Mouse (Mus musculus): ENCODE data around the gene Fnbp1. TPM values are rescaled to one million over a fixed set of nuclear protein-coding genes. Genes with fewer than 3 reads are reported as not detected.
"Not testable (repeated sequence)": the region's sequence is repeated elsewhere in the genome, so short reads cannot be mapped to it uniquely, and the experiment has no call there.

Fnbp1 gene
- polyA plus RNA-seq, 1 experiment from 2014 or later, result 11.5 TPM

GRCm38 (mm10) chr2:31172536-31172935 lies 30.7 kb upstream of the Fnbp1 start:
- 87% methylated on average over 5 of the region's 5 CpGs for WGBS
- Histone ChIP-seq H3K9ac (ENCODE audit: low read length) (no peak overlapping the region), H3K4me3 (ENCODE audit: low read depth, low read length) (no peak overlapping the region), H3K4me2 (no peak overlapping the region), H3K36me3 (ENCODE audit: control insufficient read depth, insufficient read depth, low read length) (peaks cover 26% of the 10 kb centered on the region), H3K27me3 (ENCODE audit: control insufficient read depth, insufficient read depth, low read length) (no peaks in the 10 kb centered on the region), H3K9me3 (ENCODE audit: control insufficient read depth, low read length) (no peaks in the 10 kb centered on the region), H3K27ac (ENCODE audit: low read depth, low read length) (no peak overlapping the region), H3K4me1 (ENCODE audit: control insufficient read depth, insufficient read depth, low read length) (no peaks in the 10 kb centered on the region)
- no peak for DNase-seq (ENCODE audit: low spot score, missing footprints)
- ATAC-seq (ENCODE audit: low FRiP score), result no peak

DNA sequence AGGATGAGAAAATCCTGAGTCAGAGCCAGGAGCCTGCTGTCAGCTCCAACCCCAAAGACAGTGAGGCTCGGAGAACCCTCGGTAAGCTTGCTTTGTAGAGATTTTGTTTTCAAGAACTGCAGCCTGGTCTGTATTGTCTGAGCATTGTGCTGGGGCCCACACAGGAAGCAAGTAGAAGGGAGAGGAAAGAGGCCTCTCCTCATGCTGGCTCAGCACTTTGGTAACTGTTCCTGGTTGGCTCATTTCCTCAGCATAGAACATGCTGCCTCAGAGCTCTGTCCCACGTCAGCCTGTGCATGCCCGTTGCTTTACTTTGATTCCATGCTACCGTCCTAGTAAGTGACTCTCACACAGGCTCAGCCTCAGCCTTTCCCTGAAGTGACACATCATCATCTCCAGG lies 30.2 kb upstream of the Fnbp1 start:
- Histone ChIP-seq H3K9ac (ENCODE audit: low read length) (no peak overlapping the region), H3K9me3 (ENCODE audit: control insufficient read depth, low read length) (no peaks in the 10 kb centered on the region), H3K36me3 (ENCODE audit: control insufficient read depth, insufficient read depth, low read length) (peaks cover 25% of the 10 kb centered on the region), H3K27me3 (ENCODE audit: control insufficient read depth, insufficient read depth, low read length) (no peaks in the 10 kb centered on the region), H3K4me2 (no peak overlapping the region), H3K4me3 (ENCODE audit: low read depth, low read length) (no peak overlapping the region), H3K4me1 (ENCODE audit: control insufficient read depth, insufficient read depth, low read length) (no peaks in the 10 kb centered on the region), H3K27ac (ENCODE audit: low read depth, low read length) (no peak overlapping the region)
- ATAC-seq (ENCODE audit: low FRiP score) (no peak), DNase-seq (ENCODE audit: low spot score, missing footprints) (no peak)
- 88% methylated on average over 5 of the region's 5 CpGs for WGBS

- H3K27ac ChIP-seq (ENCODE audit: low read depth, low read length), result no peak overlapping the region
- DNase-seq (ENCODE audit: low spot score, missing footprints) (no peak), ATAC-seq (ENCODE audit: low FRiP score) (no peak)
- no peaks in the 10 kb centered on the region for H3K4me1 ChIP-seq (ENCODE audit: control insufficient read depth, insufficient read depth, low read length)
- no peaks in the 10 kb centered on the region for H3K27me3 ChIP-seq (ENCODE audit: control insufficient read depth, insufficient read depth, low read length)
- 88% methylated on average over 6 of the region's 6 CpGs for WGBS
- no peak overlapping the region for H3K4me3 ChIP-seq (ENCODE audit: low read depth, low read length)
- no peaks in the 10 kb centered on the region for H3K9me3 ChIP-seq (ENCODE audit: control insufficient read depth, low read length)
- H3K36me3 ChIP-seq (ENCODE audit: control insufficient read depth, insufficient read depth, low read length), result peaks cover 20% of the 10 kb centered on the region
- H3K4me2 ChIP-seq, result no peak overlapping the region
- H3K9ac ChIP-seq (ENCODE audit: low read length), result no peak overlapping the region
Observed at GRCm38 (mm10) chr2:31170164-31170563, 28.4 kb upstream of the Fnbp1 start.

GRCm38 (mm10) chr2:31169001-31169400 lies 27.2 kb upstream of the Fnbp1 start:
- Histone ChIP-seq H3K36me3 (ENCODE audit: control insufficient read depth, insufficient read depth, low read length) (peaks cover 18% of the 10 kb centered on the region), H3K4me2 (no peak overlapping the region), H3K27me3 (ENCODE audit: control insufficient read depth, insufficient read depth, low read length) (no peaks in the 10 kb centered on the region), H3K4me3 (ENCODE audit: low read depth, low read length) (no peak overlapping the region), H3K9me3 (ENCODE audit: control insufficient read depth, low read length) (no peaks in the 10 kb centered on the region), H3K9ac (ENCODE audit: low read length) (no peak overlapping the region), H3K4me1 (ENCODE audit: control insufficient read depth, insufficient read depth, low read length) (0 out of 2 replicates have a peak, but pooled peaks cover 3% of the 10 kb centered on the region), H3K27ac (ENCODE audit: low read depth, low read length) (no peak overlapping the region)
- DNase-seq (ENCODE audit: low spot score, missing footprints) (no peak), ATAC-seq (ENCODE audit: low FRiP score) (no peak)
- WGBS, result 86% methylated on average over 10 of the region's 10 CpGs

DNA sequence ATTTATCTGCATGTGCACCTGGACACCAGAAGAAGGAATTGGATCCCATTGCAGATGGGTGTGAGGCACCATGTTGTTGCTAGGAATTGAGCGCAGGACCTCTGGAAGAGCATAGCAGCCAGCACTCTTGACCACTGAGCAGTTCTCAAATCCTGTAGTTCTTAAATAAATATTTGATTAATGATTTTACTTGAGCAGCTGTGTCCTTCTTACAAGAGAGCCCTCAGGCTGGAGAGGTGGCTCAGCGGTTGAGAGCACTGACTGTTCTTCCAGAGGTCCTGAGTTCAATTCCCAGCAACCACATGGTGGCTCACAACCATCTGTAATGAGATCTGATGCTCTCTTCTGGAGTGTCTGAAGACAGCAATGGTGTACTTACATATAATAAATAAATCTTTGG lies 25.8 kb upstream of the Fnbp1 start:
- H3K9ac ChIP-seq (ENCODE audit: low read length); H3K4me1 ChIP-seq (ENCODE audit: control insufficient read depth, insufficient read depth, low read length); H3K27ac ChIP-seq (ENCODE audit: low read depth, low read length); ATAC-seq (ENCODE audit: low FRiP score); H3K27me3 ChIP-seq (ENCODE audit: control insufficient read depth, insufficient read depth, low read length); DNase-seq (ENCODE audit: low spot score, missing footprints); H3K4me3 ChIP-seq (ENCODE audit: low read depth, low read length); H3K9me3 ChIP-seq (ENCODE audit: control insufficient read depth, low read length); H3K4me2 ChIP-seq: not testable (repeated sequence)
- H3K36me3 ChIP-seq (ENCODE audit: control insufficient read depth, insufficient read depth, low read length), result peaks cover 14% of the 10 kb centered on the region
- 94% methylated on average over 2 of the region's 2 CpGs for WGBS

DNA sequence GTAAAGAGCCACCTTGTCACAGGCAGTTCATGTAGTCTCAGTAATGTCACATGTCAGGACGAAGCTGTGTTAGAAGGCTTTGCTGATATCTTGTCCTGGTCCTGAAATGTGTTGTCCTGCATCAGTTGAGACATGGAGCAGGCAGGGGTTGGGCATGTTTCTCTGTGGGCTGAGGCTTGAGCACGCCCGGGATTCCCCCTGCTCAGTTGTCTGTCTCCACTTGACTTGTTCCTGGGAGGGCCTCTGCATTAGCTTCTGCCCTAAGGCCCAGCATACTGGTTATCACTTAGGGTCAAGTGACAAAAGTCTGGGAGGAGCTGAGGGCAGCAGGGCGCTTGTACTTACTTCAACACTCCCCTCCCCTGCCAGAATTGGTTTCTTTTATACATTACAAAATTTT lies 23.7 kb upstream of the Fnbp1 start:
- no peak overlapping the region for H3K4me3 ChIP-seq (ENCODE audit: low read depth, low read length)
- 0 out of 2 replicates have a peak, but pooled peaks cover 3% of the 10 kb centered on the region for H3K4me1 ChIP-seq (ENCODE audit: control insufficient read depth, insufficient read depth, low read length)
- no peak for ATAC-seq (ENCODE audit: low FRiP score)

GRCm38 (mm10) chr2:31164841-31165455 lies 23.1 kb upstream of the Fnbp1 start:
- Histone ChIP-seq H3K9me3 (ENCODE audit: control insufficient read depth, low read length) (no peaks in the 10 kb centered on the region), H3K9ac (ENCODE audit: low read length) (no peak overlapping the region), H3K4me1 (ENCODE audit: control insufficient read depth, insufficient read depth, low read length) (0 out of 2 replicates have a peak, but pooled peaks cover 3% of the 10 kb centered on the region), H3K4me2 (no peak overlapping the region), H3K36me3 (ENCODE audit: control insufficient read depth, insufficient read depth, low read length) (peaks cover 9% of the 10 kb centered on the region), H3K27ac (ENCODE audit: low read depth, low read length) (no peak overlapping the region), H3K4me3 (ENCODE audit: low read depth, low read length) (no peak overlapping the region), H3K27me3 (ENCODE audit: control insufficient read depth, insufficient read depth, low read length) (no peaks in the 10 kb centered on the region)
- ATAC-seq (ENCODE audit: low FRiP score) (no peak), DNase-seq (ENCODE audit: low spot score, missing footprints) (no peak)
- WGBS, result 46% methylated on average over 5 of the region's 5 CpGs

More for the DNA sequence above, 23.7 kb upstream of the Fnbp1 start:
- no peak overlapping the region for H3K27ac ChIP-seq (ENCODE audit: low read depth, low read length)
- 77% methylated on average over 4 of the region's 4 CpGs for WGBS
- H3K4me2 ChIP-seq, result no peak overlapping the region
- no peak overlapping the region for H3K9ac ChIP-seq (ENCODE audit: low read length)
- peaks cover 11% of the 10 kb centered on the region for H3K36me3 ChIP-seq (ENCODE audit: control insufficient read depth, insufficient read depth, low read length)
- H3K27me3 ChIP-seq (ENCODE audit: control insufficient read depth, insufficient read depth, low read length), result no peaks in the 10 kb centered on the region
- no peaks in the 10 kb centered on the region for H3K9me3 ChIP-seq (ENCODE audit: control insufficient read depth, low read length)
- DNase-seq (ENCODE audit: low spot score, missing footprints), result no peak

DNA sequence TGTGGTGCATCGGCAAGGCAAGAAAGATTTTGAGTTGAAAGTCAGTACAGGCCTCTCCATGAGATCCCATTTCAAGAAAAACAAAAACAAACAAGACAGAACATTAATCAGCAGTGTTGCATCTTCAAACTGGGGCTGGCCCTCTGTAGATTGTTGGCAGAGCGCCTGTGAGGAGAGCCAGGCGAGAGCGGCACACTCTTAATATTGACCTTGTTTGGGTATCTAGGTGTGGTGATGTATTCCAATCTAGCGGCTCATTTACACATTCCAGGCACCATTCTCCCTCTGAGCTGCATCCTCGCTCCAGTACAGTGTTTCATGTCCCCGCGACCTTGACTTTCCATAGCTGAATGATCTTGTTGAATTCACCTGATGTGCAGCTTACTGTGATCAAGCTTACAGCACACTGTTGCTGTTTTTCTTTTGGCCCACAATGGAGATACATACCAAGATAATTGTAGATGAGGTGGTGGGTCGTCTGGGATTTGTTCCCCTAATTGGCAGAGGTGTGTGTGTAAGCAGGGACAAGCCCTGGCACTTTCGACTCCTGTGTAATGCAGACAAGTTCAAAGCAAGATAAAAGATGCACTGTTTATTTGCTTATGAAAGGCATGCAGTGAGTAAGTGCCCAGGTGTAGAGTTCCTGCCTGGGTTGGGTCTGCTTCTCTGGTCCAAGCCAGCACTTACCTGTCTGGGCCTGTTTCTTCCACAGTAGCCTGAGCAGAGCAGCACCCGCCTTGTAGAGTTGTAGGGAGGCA lies 21.7 kb upstream of the Fnbp1 start:
- DNase-seq (ENCODE audit: low spot score, missing footprints) (no peak), ATAC-seq (ENCODE audit: low FRiP score) (no peak)
- Histone ChIP-seq H3K4me3 (ENCODE audit: low read depth, low read length) (no peak overlapping the region), H3K36me3 (ENCODE audit: control insufficient read depth, insufficient read depth, low read length) (no peaks in the 10 kb centered on the region), H3K9ac (ENCODE audit: low read length) (no peak overlapping the region), H3K27me3 (ENCODE audit: control insufficient read depth, insufficient read depth, low read length) (no peaks in the 10 kb centered on the region), H3K9me3 (ENCODE audit: control insufficient read depth, low read length) (no peaks in the 10 kb centered on the region), H3K4me1 (ENCODE audit: control insufficient read depth, insufficient read depth, low read length) (0 out of 2 replicates have a peak, but pooled peaks cover 3% of the 10 kb centered on the region), H3K27ac (ENCODE audit: low read depth, low read length) (no peak overlapping the region), H3K4me2 (no peak overlapping the region)
- 90% methylated on average over 11 of the region's 11 CpGs for WGBS

- H3K4me2 ChIP-seq, result no peak overlapping the region
- no peak overlapping the region for H3K4me3 ChIP-seq (ENCODE audit: low read depth, low read length)
- H3K27ac ChIP-seq (ENCODE audit: low read depth, low read length), result no peak overlapping the region
- ATAC-seq (ENCODE audit: low FRiP score), result no peak
- no peaks in the 10 kb centered on the region for H3K9me3 ChIP-seq (ENCODE audit: control insufficient read depth, low read length)
- 0 out of 2 replicates have a peak, but pooled peaks cover 3% of the 10 kb centered on the region for H3K4me1 ChIP-seq (ENCODE audit: control insufficient read depth, insufficient read depth, low read length)
- H3K9ac ChIP-seq (ENCODE audit: low read length), result no peak overlapping the region
- no peak for DNase-seq (ENCODE audit: low spot score, missing footprints)
- 90% methylated on average over 4 of the region's 4 CpGs for WGBS
- no peaks in the 10 kb centered on the region for H3K36me3 ChIP-seq (ENCODE audit: control insufficient read depth, insufficient read depth, low read length)
- no peaks in the 10 kb centered on the region for H3K27me3 ChIP-seq (ENCODE audit: control insufficient read depth, insufficient read depth, low read length)
Observed at GRCm38 (mm10) chr2:31161620-31162019, 19.8 kb upstream of the Fnbp1 start.
